Comparison of ENCODE assay signal across 8 mouse cellular contexts in the genomic region with DNA sequence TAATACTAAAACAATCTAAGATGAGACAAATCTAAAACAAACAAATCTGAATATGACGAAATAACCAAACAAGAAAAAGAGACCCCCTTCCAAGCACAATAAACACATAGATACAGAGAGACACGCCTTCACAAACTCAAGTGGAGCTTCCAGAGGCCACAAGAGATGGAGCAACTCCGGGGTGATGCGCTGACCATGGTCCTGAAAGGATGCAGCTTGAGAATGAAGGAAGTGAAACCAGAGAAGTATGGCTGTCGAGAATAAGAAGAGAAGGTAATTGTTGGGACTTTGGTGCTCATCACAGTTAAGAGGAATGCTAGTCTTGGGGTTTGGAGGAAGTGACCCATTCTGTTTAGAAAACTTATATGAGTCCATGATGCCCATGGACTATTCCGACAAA.
DNase-seq lines count a peak whose midpoint lies in the region.

No protein-coding gene starts in this region.

- DNase-seq in gastrocnemius, postnatal 14 days = peak; percentile 23
- DNase-seq in gastrocnemius, adult 18-20 months (ENCODE audit: low spot score) = no peak
- DNase-seq in right cerebral cortex, postnatal 4 days = peak; percentile 14
- no peak for DNase-seq in right cerebral cortex, adult 18-20 months
- peak; percentile 51 for DNase-seq in kidney, postnatal 14 days
- DNase-seq in yolk sac, embryonic 10.5 days (ENCODE audit: low spot score) = peak; percentile 16
- DNase-seq in layer of hippocampus, postnatal 10 days (ENCODE audit: low spot score in 2 of 2) = no peak
- DNase-seq in right cerebral cortex, postnatal 10 days (ENCODE audit: low spot score in 2 of 2) = no peak

- intact Hi-C loops in gastrocnemius, postnatal 14 days (cut with DNase I; ENCODE audit: low total_unique reads) = no loop called here

Comparison
In these comparisons a context has a peak if more than half of its experiments do, and no peak if none do; other contexts are left out.
1. DNase-seq: peak in gastrocnemius, postnatal 14 days (single experiment), right cerebral cortex, postnatal 4 days (single experiment), kidney, postnatal 14 days (single experiment) and yolk sac, embryonic 10.5 days (single experiment); none in gastrocnemius, adult 18-20 months (single experiment), right cerebral cortex, adult 18-20 months (single experiment), layer of hippocampus, postnatal 10 days (0 of 2) and right cerebral cortex, postnatal 10 days (0 of 2).